Mouse (Mus musculus): ENCODE results near the gene Rrnad1.

Gene Rrnad1

GRCm38 (mm10) chr3:87930078-87930795, at the start of gene Rrnad1, which contains the start of gene Isg20l2:
TSS of gene Rrnad1 (minus strand) at chr3:87930717.
TSS of gene Isg20l2 (plus strand) at chr3:87930314.
- in situ Hi-C loops (cut with MboI) = no loop called here

GRCm38 (mm10) chr3:87980085-87980484, 49.6 kb upstream of the Rrnad1 start:
- in situ Hi-C loops (cut with MboI) = no loop called here

- in situ Hi-C loops (cut with MboI) = no loop called here
These were observed 49.0 kb upstream of the Rrnad1 start for GRCm38 (mm10) chr3:87979493-87979892.

DNA sequence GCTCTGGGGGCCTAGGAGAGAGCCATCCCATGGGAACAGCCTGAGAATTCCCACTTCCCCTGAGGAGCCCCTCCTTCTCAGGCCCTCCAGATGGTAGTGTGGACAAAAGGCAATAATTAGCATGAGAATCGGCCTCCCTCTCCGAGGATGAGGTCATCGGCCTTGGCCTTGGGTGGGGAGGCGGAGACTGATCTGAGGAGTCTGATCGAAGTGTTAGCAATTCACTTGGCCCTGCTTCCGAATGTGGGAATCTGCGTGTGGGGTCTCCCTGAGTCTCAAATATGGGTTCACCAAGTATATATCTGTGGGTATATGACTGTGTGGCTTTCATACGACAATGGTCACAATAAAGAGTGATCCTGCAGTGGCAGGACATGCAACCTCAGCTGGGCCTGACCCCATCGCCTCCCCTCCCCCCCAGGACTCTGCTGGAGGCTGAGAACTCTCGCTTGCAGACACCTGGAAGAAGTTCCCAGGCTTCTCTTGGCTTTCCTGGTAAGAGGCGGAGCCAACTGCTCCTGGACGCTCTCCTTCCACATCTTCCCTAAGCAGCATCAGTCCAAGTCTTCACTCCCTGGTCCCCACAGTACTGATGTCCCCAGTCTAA, 44.0 kb upstream of the Rrnad1 start:
- in situ Hi-C loops (cut with MboI) = no loop called here

DNA sequence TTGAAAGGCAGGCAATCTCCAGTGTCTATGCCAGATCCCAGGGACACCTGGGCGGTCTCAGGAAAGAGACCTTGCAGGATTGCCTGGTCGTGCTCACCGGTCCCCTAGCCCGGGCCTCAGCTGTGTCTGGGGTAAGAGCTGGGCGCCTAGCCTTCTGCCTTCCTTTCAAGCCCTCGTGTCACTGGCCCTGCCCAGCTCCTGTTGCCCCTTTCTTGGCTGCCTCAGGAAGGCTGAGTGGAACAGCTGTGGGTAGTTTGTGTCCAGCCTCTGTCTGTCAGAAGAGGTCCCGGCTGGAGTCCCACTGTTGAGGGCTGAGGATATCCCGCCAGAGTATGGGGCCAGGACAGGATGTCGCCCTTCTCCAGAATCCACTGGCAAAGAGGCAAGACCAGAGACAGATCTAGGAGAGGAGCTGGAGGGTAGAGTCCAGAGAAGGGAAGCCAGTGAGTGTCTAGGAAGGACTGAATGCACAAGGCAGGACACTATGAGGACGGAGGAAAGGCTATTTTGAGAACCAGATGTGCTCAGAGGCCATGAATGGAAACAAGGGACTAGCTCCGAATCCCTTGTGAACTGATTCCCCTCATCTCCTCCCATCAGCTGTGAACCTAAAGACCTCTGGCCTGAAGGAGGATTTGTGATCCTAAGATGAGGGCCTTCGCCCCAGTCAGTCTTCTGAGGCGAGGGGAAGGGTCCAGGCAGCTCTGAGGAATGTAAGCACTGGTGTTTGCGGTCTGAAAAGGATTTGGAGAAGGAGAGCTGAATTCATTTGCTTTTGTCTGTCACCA, 43.3 kb upstream of the Rrnad1 start:
- in situ Hi-C loops (cut with MboI) = no loop called here

DNA sequence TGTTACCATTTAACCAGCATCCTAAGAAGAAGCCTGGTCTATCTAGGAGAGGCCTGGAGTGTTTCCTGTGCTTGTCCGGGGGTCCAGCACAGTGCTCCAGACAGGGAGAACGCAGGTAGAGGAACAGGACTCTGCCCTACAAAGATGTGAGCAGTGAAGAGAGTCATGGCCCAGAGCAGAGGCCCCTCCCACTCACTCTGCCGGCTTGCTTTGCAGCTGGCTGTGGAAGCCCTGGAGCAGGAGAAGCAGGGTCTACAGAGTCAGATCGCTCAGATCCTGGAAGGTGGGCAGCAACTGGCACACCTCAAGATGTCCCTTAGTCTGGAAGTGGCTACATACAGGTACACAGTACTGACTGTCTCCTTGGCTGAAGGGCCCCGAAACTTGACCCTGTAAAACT, 42.3 kb upstream of the Rrnad1 start:
- in situ Hi-C loops (cut with MboI) = no loop called here

DNA sequence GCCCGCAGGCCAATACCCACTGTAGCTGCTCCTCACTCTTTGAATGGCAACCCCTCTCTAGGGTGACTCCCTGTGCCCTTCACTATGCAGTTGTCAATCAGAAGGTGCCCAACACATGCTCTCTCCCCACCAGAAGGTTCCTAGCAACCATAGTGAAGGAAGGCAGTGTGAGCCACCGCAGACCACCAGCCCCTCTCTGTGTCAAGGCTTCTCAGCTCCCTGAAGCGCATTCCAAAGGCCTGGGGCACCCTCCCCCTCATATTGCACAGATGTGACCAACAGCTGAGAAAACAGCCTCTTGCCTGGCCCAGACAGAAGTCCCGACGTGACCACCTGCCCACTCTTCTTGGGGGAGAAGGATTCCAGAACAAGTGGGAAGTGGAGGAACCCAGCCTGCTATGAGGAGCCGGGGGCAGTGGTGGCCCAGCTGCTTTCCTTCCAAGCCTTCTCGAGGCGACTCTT, 41.7 kb upstream of the Rrnad1 start:
- in situ Hi-C loops (cut with MboI) = no loop called here

DNA sequence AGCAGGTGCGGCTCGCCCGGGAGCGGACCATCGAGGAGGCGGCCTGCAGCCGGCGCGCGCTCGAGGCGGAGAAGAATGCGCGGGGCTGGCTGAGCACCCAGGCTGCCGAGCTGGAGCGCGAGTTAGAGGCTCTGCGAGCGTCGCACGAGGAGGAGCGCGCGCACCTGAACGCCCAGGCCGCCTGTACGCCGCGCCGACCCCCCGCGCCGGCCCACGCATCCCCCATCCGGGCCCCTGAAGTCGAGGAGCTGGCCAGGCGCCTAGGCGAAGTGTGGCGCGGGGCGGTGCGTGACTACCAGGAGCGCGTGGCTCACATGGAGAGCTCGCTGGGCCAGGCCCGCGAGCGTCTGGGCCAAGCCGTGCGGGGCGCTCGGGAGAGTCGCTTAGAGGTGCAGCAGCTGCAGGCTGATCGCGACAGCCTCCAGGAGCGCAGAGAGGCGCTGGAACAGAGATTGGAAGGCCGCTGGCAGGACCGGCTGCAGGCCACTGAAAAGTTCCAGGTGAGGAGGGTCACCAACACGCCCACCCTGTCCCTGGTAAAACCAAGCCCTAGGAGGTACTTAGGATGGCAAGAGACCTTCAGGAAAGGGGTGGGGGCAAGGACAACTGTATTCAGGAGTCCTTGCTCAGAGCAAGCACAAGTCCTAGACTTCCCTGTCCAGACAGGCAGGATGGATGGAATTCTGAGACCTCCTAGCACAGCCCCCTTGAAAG, 41.1 kb upstream of the Rrnad1 start:
- in situ Hi-C loops (cut with MboI) = no loop called here

DNA sequence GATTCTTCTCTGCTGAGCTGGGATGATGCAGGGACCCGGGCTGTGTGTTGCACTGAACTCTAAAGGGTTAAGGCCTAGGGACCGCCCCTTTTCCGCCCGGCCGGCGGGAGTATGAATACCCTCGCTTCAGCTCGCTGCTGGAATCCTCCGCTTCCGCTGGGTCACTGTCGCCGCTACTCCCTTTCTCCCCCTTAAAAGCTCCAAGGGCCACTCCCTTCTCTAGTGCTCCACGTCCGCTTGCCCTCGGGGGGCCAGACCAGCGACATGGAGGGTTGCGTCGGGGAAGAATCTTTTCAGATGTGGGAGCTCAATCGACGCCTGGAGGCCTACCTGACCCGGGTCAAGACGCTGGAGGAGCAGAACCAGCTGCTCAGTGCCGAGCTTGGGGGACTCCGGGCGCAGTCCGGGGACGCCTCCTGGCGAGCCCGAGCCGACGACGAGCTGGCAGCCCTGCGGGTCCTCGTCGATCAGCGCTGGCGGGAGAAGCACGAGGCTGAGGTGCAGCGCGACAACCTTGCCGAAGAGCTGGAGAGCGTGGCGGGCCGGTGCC, 40.5 kb upstream of the Rrnad1 start, which contains the start of gene Nes:
TSS of gene Nes (plus strand) at position 140 of the 550 bp plus-strand sequence.
- in situ Hi-C loops (cut with MboI) = no loop called here

- in situ Hi-C loops (cut with MboI) = no loop called here
These were observed 39.8 kb upstream of the Rrnad1 start for GRCm38 (mm10) chr3:87970184-87970938.

- in situ Hi-C loops (cut with MboI) = no loop called here
These were observed 30.2 kb upstream of the Rrnad1 start for GRCm38 (mm10) chr3:87960586-87961191.

DNA sequence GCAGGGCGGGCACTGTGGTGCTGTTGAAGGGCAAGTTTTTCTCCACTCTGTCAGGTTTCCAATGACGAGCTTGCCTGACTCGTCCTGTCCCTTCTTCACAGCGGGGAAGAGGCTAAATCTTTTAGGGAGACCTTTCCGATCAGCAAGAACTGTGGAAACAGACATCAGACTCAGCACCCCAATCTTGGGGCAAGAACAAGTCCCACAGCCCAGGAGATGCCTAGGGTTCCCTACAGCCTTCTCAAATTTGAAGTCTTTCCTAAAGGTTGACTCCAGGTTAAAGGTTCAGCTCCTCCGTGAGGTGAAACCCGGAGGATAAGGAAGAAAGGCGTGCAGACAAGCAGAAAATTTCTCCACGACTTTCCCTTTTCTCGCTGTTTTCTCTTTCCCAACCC, 29.7 kb upstream of the Rrnad1 start:
- in situ Hi-C loops (cut with MboI) = no loop called here

DNA sequence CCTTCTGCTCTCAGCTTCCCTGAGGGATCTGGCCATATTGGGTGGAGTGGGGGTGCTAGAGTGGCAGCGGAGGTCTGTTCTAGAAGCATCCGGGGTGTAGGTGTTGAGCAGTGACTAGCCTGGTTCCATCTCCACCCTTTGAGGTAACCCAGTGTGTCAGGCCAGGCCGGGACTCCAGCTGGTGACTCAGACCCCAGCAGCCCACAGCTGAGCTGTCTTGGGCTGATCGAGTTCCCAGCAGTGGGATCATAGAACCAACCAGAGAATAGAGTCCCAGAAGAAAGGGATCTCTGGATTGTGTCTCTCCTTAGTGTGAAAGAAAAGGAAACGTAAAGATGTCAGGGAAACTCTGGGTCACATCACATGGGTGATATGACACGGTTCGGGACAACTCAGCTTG, 28.9 kb upstream of the Rrnad1 start:
- in situ Hi-C loops (cut with MboI) = no loop called here

DNA sequence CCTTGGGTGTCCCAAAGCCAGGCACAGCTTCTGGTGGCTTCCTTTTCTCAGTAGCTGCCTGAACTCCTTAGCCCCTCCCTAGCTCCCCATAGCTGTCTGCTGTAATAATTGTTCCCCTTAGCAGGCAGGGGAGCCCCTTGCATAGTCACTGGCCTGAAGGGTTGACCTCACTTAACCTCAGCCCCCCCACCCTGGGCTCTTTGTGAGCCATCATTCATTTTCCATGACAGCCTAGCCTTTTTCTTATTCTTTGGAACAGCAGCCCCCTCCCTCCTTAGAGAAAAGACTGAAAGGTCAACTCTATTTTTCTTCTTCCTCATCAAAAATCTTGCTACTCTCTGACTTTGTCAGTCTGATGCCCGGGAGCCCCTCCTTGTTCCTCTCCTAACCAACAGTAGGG, 28.4 kb upstream of the Rrnad1 start:
- in situ Hi-C loops (cut with MboI) = no loop called here

- in situ Hi-C loops (cut with MboI) = no loop called here
These were observed 28.0 kb upstream of the Rrnad1 start for GRCm38 (mm10) chr3:87958476-87958875.

- in situ Hi-C loops (cut with MboI) = no loop called here
These were observed 27.5 kb upstream of the Rrnad1 start for GRCm38 (mm10) chr3:87958056-87958455.

DNA sequence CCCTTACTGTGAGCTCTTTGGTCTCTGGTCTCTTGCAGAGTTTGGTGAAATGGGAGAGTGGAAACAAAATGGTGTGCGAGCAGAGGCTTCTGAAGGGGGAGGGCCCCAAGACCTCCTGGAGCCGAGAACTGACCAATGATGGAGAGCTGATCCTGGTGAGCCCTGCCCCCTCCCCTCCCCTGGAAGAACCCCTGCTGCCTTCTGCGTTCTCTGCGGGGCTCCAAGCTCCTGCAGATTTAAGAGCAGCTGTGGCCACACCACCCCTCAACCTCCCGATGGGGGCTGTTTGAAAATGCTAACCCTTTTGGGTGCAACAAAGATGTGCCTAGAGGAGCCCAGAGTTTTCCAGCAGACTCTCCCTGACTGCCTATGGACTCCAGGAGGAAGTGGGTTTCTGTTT, 21.9 kb upstream of the Rrnad1 start:
- in situ Hi-C loops (cut with MboI) = no loop called here

GRCm38 (mm10) chr3:87951946-87952345, 21.4 kb upstream of the Rrnad1 start:
- in situ Hi-C loops (cut with MboI) = no loop called here

GRCm38 (mm10) chr3:87949955-87950515, 19.5 kb upstream of the Rrnad1 start:
- in situ Hi-C loops (cut with MboI) = no loop called here

DNA sequence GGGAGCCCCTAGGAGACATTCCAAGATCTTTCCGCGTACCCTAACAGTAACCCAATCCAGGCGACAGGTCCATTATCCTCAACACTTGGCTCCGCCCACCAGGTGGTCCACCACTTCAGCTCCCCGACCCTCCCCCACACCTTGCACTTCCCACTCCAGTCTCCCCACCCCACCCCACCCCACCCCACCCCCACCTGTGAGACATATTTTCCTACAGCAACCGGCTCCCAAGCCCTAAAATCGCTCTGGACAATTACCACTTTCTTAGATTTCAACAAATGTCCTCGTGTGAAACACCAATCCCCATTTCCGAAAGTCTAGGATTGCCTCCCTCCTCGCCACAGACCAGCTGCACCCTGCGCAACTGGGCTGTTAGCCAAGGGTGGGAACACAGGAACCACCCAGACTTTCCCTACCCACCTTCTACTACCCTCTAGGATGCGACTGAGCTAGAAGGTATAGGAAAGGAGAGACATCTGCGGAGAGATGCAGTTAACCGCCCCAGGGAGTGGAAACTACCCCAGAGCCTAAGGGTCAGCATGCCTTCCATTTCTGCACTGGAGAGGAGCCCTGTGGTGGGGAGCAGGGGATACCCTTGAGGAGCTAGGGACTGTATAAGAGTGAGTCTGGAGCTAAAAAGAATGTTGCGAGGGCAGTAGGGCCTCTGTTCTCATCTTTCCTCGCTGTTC, 18.9 kb upstream of the Rrnad1 start:
- in situ Hi-C loops (cut with MboI) = no loop called here

Measured in mature B cell (primary cell).